Mouse (Mus musculus) G1E (cell line): ENCODE data around the gene Midn.

Source experiments
- CTCF ChIP-seq: IDR thresholded peaks from 2 replicates; pipeline ENCODE4 v1.5.1; 2012; ENCODE audit warnings: low read depth, low read length, inconsistent platforms, mixed read lengths
- GATA1 ChIP-seq: IDR thresholded peaks from 2 replicates; pipeline ENCODE4 v1.6.1; 2012; ENCODE audit warnings: borderline replicate concordance, low read length, inconsistent platforms, mixed read lengths
- GATA2 ChIP-seq: IDR thresholded peaks from 2 replicates; pipeline ENCODE4 v1.6.1; 2012; ENCODE audit warnings: low read depth, low read length, inconsistent platforms, borderline replicate concordance
- POLR2AphosphoS5 ChIP-seq: IDR thresholded peaks from 2 replicates; pipeline ENCODE4 v1.6.1; 2012; ENCODE audit warnings: low read depth, low read length, inconsistent platforms; ENCODE audit not compliant: insufficient replicate concordance
- TAL1 ChIP-seq: conservative IDR thresholded peaks from 2 replicates; pipeline ENCODE4 v1.6.1; 2012; ENCODE audit warnings: low read depth, low read length, inconsistent platforms, mixed read lengths

DNA sequence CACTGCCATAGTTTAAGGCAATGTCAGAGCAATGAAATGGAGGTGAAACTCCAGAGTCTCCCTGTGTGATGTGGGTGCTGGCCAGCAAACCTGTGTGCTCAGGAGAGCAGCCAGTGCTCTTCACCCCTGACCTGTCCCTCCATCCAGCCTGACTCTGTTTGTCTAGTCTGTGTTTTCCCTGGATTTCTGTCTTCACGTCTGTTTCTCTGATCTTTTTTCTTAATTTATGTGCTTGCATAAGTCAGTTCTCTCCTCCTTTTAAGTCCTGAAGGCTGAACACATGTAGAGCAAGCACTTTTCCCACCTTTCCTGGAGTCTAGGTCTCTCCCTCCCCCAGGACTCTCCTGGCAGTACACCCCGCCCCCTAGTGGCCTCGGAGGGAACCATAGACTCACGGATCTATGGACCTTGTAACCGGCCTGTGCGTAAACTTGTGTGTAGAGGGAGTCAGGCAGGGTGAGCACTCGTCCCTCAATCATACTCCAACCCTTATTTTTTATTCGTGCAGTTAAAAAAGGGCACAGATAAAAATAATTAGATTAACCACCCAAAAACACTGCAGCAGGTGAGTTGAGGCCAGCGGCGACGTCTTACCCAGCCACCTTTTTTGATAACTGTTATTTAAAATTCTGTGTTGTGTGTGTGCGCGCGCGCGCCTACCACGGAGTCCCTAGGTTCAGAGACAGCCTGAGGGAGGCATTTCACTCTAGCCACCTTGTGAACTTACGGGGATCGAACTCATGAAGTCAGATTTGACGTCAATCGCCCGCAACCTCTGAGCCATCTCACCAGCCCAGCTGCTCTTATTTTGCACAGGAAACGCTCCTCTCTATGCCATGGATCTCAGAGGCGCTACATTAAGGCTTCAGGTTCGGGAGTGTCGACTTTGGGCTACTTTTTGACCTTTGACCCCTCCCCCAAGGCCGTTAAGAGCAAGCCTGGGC lies 33.5 kb upstream of the Midn start:
- peak; percentile 91 for TF ChIP-seq CTCF
- TF ChIP-seq TAL1: no peak
- TF ChIP-seq GATA1: no peak
- TF ChIP-seq POLR2AphosphoS5: no peak
- no peak for TF ChIP-seq GATA2
